Mouse (Mus musculus): ENCODE measurements at regions not wholly inside any gene's neighbourhood (a gene's known extent, or its start where the extent isn't known, plus 50 kb on each side); places are given as distances from the start of the nearest gene placed in this dataset.

DNA sequence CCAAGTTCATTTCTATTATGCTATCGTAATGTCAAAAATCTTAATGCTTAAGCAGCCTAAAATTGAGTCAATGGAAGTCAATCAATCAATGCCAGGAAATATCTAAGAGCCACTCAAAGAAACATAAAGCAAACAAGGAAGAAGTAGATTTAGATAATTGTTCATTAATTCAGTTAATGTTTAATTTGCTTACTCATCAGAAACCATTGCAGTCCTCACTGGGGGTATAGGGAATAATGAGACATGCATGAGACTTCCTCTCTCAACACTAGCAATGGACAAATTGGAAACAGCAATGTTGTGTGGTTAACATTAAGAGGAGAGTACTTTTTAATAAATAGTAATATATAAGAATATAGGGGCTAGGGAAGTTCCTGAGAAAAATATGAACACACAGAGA lies 209.9 kb downstream of the Etaa1 start:
- DNase-seq (ENCODE audit: low read depth, low spot score), result no peak

DNA sequence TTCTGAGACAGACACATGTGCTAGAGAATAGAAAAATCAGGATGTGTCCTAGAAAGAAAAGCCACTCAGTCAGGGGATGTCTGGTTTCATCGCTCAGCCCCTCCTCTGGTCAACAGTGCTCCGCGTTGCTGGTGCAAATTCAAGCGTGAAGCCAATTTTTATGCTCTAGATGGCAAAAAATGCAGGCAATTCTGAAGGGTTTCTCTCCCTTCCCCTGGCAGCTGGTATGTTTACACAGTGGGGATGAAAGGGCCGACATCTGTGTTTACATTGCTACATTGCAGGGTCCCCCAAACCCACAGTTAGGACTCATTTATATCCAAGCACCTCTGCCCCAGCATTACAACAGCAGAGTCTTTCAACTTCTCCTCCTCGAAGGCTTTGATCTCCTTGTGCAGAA lies 203.3 kb downstream of the Etaa1 start:
- DNase-seq (ENCODE audit: low read depth, low spot score), result peak; percentile 19

DNA sequence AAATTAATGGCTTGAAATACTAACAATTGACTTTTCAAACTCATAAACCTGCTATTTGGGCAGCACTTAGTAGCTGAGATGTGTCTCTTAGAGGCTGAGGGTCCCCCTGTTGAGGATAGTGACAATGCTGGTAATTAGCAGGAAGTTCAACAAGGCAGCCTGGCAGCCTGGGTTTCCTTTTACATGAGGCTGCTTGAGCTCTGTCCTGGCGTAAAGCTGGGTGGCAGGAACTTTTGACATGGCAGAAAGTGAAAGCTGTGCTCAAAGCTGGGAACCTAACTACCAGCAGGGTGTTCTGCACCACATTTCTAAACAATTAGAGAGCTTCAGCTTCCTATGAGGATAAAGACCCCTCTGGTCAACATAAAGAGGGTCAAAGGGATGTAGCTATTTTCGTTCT lies 194.5 kb downstream of the Etaa1 start:
- DNase-seq (ENCODE audit: low read depth, low spot score), result no peak

DNA sequence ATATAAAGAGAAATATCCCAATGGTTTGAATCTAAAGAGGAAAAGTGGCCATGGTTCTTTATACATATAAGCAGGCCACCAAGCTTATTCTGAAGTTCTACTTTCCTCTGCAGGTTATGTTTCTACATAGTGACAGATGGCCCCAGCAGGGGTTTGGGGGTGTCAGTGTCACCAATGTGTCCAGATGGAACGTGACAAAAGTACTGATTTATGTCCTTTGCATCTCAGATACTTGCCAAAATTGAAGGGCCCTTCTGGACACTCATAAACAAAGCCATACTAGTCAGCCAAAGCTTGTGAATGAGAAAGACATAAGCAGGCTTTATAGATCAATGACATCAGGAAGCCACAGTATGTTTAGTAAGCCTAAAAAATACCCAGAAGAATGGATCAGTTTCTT lies 190.3 kb downstream of the Etaa1 start:
- no peak for DNase-seq (ENCODE audit: low read depth, low spot score)

DNA sequence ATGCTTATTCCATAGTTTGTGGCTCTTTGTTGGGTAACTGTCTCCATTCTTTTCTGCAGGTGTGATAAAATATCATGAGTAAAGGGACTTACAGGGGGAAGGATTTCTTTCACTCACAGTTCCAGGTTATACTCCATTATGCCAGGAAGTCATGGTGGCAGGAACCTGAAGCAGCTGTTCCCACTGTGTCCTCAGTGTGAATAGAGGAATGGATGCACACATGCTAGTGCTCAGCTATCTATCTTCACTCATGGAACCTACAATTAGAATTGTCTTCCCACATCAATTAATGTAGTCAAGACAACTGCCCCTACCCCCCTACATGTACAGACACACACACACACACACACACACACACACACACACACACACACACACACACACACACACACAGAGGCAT lies 189.5 kb downstream of the Etaa1 start:
- no peak for DNase-seq (ENCODE audit: low read depth, low spot score)

DNA sequence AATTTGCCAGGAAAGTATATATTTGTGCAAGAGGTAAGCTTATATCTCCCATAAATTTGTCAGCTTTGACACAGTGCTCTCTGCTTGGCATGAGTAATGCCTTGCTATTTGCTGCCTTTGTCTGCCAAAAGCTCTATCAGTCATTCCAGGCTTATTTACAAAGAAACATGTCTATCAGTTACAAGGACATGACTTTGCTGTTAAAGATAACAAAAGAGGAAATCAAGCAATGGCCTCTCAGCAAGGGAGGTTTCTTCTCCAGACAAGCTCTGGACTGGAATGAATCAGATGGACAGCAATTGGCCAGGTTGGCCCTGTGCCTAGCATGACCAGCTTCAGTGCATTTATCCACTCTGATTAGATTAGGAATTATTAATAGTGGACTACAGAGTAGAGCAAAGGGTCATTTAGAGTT lies 185.3 kb downstream of the Etaa1 start:
- DNase-seq (ENCODE audit: low read depth, low spot score), result no peak

DNA sequence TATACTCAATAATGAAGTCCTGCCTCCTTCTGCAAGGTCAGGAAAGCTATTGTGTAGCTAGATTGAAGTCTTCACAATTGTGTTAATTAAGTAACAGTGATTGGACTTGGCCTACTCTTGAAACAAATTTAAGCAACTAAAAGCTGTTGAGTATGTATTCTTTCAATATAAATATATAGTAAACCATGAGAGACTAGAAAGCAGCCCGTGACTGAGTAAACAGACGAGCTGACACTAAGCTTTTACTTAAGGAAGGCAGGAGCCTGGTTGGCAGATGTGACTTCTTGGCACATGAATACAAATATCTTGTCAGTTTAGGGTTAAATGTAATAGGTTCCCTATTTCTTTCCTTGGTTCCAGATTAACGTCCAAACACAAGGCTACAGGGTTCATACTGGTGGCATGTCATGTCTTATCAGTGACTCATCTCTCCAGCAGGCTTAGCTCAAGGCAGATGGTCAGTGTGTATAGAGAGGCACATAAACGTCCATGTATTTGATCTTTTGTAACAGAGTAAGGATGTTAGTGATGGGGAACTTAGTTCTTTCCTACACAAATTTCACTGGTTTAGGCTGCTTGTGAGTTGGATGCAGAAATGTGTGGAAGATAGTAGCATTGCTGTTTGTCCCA lies 184.7 kb downstream of the Etaa1 start:
- no peak for DNase-seq (ENCODE audit: low read depth, low spot score)

DNA sequence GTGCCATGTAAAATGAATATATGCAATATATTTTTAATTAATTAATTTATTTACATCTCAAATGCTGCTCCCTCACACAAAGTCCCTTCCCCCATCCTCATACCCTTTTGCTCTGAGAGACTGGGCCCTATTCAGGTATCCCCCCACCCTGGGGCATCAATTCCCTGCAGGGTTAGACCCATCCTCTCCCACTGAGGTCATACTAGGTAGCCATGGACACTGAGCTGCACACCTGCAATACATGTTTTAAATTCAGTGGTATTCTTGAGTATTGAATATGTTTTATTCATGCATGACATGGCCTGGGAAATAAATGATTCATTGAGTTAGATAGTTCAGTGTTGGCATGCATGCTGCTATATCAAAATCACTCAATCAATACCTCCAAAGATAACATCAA lies 156.0 kb downstream of the Etaa1 start:
- no peak for DNase-seq (ENCODE audit: low read depth, low spot score)

DNA sequence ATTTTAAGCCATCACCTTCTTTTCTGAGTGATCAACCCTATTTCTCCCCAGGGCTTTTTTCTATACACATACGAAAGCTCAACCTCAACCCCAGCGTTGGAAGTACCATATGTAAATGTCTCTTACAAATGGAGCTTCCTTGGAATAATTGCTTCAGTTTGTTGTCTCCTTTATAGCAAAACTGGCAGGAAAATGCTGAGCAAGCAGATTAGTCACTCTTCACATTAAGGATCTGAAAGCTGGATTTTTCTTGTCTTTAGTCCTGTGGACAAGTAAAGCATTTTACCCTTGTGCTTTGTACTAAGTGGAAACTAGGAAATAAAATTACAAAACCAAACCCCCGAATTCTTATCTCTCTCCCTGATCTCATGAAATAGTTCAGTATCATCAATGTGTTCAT lies 145.8 kb downstream of the Etaa1 start:
- no peak for DNase-seq (ENCODE audit: low read depth, low spot score)

DNA sequence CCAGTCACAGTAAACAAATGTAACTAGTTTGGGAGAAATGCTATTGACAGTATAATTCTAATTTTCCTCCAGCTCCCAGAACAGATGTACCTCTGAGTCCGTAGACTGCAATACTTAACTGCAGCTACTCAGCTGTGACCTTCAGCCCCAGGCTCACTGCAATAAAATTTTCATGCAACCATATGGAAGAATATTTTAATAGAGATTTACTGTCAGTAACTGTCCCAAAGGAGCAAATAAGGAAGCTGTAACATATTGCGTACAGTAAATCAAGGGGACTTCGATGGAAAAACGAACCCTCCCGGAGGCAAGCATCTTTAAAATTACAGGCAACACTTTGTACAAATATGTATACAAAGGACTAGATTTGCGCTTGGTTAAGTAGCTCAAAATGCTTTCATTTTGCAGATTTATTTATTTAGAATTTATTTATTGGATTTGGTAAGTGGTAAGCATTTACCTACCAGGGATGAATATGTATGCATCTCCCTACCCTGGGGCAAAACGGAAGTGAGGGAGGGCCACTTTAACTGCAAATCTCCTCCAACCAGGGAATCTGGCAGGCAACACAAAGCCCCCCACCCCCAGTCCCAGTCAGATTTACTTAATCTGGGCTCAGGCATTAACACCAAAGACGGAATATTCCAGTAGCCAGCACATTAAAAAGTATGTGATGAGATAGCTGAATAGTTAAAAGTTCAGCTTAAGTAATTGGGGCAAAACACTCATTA lies 141.7 kb downstream of the Etaa1 start:
- DNase-seq (ENCODE audit: low read depth, low spot score), result peak; percentile 13

DNA sequence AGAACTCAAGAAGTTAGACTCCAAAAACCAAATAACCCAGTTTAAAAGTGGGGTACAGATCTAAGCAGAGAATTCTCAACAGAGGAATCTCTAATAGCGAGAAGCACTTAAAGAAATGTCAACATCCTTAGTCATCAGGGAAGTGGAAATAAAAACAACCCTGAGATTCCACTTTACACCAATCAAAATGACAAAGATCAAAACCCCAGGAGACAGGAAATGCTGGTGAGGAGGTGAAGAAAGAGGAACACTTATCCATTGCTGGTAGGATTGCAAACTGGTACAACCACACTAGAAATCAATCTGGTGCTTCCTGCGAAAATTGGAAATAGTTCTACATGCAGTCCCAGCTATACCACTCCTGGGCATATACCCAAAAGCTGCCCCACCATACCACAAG lies 111.0 kb downstream of the Etaa1 start:
- no peak for DNase-seq (ENCODE audit: low read depth, low spot score)

DNA sequence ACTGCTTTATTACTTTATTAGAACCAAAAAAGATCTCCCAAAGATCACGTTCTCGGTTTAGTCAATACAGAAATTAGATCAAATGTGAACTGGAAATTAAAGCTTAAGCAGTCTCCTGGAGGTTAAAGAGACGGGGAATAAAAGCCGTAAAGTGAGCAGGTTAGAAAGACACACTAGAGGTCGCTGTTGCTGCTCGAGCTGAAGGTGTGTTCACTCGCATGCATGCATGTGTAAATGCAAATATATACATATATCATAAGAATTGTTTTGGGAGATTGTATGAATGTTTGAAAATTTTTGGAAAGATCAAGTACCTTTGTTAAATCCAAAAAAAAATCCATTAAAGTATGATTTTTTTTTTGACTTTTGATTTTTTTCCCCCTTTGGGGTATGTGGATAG lies 101.3 kb downstream of the Etaa1 start:
- DNase-seq (ENCODE audit: low read depth, low spot score), result peak; percentile 41

DNA sequence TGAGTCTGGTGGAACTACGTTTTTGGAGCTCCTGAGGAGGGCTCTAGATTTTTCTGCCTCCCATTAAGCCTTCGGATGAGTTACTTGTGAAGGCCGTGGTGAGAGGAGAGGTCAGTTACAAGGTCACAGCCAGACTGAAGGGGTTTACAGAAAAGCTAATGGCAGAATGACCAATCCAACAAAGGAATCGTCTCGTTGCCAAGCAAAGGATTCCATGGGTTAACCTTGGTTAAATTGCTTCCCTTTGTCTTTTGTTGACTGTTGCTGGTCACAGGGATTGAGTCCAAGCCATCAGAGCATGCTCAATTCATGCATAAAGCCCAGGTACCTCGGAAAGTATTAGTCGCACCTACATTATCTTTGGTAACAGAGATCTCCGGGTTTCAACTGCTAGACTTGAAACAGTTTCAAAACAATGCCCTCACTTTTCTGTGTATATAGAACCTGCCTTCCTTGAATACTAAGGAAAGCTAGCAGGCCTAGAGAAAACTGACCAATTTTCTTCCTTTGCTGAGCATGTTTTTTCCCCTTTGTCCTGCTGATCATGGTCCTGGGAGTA lies 100.3 kb downstream of the Etaa1 start:
- no peak for DNase-seq (ENCODE audit: low read depth, low spot score)

DNA sequence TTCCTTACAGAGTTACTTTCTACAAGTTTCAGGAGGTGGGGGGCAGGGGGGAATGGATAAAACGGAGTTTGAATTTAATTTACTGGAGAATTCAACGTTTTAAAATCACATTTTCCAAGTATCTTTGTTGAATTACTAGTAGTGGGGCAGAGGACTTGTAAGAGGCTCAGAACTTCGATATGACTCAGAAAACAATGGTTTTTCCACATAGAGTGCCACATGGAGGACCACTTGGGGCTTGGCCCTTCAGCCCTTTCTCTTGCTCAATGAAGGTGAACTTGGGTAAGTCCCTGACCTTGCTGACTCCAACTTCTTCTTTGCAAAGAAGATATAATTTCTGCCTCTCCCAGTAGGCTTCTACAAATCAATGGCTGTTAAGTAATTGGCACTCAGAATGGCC lies 99.8 kb downstream of the Etaa1 start:
- no peak for DNase-seq (ENCODE audit: low read depth, low spot score)

DNA sequence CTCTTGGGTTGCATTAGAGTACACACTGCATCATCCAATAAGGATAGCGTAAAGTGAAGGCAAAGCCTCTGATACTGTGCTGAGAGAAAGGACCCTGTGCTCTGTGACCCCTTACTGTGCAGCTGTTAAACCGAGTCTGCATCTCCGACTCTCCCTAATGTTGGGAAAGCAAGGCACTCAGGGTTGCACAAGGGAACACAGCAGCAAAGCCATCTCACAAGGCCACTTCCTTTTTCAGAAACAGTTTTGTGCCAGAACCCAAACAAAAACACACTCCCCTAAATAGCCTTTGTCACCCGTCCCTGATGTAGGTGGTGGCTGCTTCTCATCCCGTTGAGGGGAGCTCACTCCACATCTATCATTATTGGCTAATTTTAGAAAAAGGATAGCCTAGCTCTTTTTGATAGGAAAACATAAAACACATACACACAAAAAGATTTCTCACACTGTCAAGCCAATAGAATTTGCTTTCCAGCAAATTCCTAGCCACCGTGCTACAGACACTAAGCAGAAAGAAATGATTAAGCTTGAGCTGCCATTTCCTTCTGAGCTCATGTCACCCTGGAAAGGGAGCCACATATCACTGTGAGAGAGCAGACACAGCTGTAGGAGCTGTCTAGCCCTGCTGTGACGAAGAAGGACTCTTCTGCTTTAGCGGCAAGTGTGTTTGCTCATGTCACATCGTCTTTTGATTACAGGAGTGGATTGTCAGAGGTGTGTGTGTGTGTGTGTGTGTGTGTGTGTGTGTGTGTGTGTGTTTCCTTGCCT lies 94.1 kb downstream of the Etaa1 start:
- DNase-seq (ENCODE audit: low read depth, low spot score), result no peak

DNA sequence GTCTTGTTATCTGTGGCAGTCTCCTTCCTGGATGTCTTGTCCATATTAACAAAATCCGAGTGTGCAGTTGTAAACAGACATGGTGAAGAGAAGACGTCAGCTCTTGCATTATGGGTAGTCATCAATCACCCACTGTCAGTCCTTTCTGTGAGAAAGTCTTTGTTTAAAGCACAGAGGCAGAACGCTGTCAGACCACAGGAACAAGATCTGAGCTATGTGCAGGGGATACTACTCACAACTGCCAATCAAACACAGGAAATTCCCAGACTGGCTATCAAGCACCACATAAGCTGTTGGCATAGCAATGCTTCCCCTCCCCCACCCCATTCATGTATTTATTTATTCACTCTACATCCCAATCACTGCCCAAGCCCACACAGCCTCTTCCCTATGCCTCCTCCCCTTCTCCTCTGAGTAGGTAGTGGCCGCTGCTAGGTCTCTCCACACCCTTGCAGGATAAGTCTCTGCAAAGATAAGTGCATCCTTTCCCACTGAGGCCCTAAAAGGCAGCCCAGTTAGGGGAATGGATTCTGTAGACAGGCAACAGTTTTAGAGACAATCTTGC lies 88.8 kb downstream of the Etaa1 start:
- no peak for DNase-seq (ENCODE audit: low read depth, low spot score)

DNA sequence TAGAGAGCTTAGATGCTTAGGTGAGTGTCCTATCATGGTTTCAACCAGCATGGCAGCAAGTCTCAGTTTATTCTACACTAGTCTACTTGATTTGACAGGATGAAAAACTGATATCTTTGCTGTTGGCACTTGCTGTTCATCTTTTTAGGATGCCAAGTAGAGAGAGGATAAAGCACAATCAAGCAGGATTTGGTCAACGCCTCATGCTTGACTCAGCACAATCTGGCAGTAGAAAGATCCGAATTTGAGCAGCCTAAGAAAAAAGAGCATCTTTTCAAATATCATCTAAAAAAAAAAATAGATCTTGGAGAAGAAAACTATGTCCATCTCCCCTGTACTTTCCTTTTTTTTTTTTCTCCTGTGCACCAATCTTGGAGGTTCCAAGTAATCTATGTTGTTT lies 83.0 kb downstream of the Etaa1 start:
- DNase-seq (ENCODE audit: low read depth, low spot score), result no peak

DNA sequence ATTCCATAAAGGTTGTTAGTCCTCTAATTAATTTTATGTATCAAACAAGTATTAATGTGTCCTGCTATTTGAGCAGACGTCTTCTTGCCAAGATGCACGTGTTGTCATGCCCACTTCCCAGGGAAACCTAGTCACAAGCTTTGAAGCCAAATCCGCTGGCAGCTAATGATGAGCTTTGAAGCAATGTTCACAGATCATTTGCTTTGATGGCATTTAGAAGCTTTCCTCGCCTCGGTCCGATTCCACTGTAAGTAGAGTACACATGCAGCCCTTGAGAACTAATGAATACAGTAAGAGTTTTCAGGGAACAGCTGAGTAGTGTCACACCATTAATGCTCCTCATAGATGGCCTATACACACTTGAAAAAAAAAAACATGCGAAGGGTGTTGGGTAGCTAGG lies 81.8 kb downstream of the Etaa1 start:
- DNase-seq (ENCODE audit: low read depth, low spot score), result no peak

DNA sequence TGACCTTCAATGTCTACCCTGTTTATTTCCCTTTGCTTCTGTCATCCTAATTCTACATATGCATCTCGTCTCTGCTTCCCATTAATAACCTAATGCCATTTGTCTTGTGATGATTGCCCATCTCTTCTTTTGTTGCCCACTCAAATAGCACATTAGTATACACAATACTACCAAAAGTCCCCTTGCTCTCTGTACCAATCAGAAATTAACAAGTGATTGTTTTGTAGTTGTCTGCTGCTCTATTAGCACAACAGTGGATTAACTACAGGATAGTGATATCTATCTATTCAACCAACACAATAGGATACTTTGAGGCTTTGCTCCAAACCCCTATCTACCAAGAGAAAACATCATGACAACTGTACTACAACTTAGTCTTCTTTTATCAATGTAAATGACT lies 70.4 kb downstream of the Etaa1 start:
- DNase-seq (ENCODE audit: low read depth, low spot score), result no peak
